11 mouse cellular contexts compared by ENCODE assay signal in the genomic region with DNA sequence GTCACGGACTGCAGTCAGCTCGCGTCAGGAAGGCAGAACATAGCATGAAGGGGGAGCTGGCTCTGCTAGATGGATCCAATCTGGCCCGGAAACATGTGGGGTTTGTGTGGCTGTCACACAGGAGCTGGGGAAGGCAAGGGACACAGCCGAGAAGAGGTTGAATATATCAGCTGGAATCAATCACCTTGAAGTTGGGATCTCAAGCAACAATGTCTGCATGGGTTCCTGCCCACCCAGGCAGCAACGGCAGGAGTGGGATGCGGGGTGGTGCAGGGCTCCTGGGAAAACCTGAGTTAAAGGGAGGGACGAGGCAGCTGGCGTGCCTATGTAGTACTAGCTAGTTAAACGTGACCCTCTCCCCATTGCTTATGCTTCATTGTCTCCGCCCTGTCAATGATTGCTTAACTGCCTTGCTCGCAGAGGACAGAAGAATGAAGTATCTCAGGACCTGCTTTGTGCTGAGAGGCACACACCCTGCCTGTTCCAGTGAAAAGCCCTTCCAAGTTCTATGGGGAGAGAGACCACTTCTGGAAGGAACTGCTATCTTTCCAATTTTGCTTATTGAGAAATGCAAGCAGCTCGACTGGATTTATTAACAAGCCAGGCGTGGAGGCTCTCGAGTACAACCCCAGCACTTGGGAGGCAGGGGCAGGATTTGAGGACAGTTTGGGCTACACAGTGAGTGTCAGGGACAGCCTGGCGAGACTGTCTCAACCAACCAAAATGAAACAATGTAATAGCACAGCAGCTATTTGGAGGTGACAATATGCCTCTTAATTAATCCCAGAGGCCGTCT. TPM values are rescaled to one million over a fixed set of nuclear protein-coding genes. Genes with fewer than 3 reads are reported as not detected.
DNase-seq lines count a peak whose midpoint lies in the region; ATAC-seq lines count a peak whose summit lies in the region.
"Had no signal": no experiment of that assay in that cellular context is flagged by ENCODE, and none has a peak within 500 bp of the region (broad histone marks: within the 10 kb centered on the region; RNA-seq: fewer than 3 reads in every experiment).

No protein-coding gene starts in this region.

- no peaks in the 10 kb centered on the region for H3K27me3 ChIP-seq in midbrain, embryonic 15.5 days (replicated peaks)
- H3K27me3 ChIP-seq in midbrain, embryonic 10.5 days (ENCODE audit: low read depth, poor library complexity, severe bottlenecking), result no peaks in the 10 kb centered on the region
- no peaks in the 10 kb centered on the region for H3K27me3 ChIP-seq in hindbrain, embryonic 12.5 days
- H3K27me3 ChIP-seq in limb, embryonic 10.5 days (ENCODE audit: low read depth, poor library complexity, severe bottlenecking), result no peaks in the 10 kb centered on the region
- H3K27me3 ChIP-seq in stomach, embryonic 16.5 days (ENCODE audit: control insufficient read depth, insufficient read depth, low read length), result no peaks in the 10 kb centered on the region

- WGBS in midbrain, embryonic 15.5 days, result 63% methylated on average over 17 of the region's 17 CpGs
- 74% methylated on average over 17 of the region's 17 CpGs for WGBS in midbrain, embryonic 10.5 days
- 46% methylated on average over 17 of the region's 17 CpGs for WGBS in hindbrain, embryonic 12.5 days
- WGBS in limb, embryonic 10.5 days, result 55% methylated on average over 17 of the region's 17 CpGs
- WGBS in stomach, embryonic 16.5 days, result 31% methylated on average over 17 of the region's 17 CpGs

- no peak overlapping the region for H3K9ac ChIP-seq in midbrain, embryonic 15.5 days
- H3K9ac ChIP-seq in hindbrain, embryonic 12.5 days, result no peak overlapping the region
- H3K9ac ChIP-seq in stomach, embryonic 16.5 days (ENCODE audit: low read length), result 0 out of 2 replicates have a peak overlapping the region, but pooled peaks have one; percentile 20

- no peak overlapping the region for H3K27ac ChIP-seq in midbrain, embryonic 15.5 days
- no peak overlapping the region for H3K27ac ChIP-seq in midbrain, embryonic 10.5 days (replicated peaks)
- peak overlapping the region; percentile 12; the same call in 1 of the 2 replicates for H3K27ac ChIP-seq in hindbrain, embryonic 12.5 days
- 0 out of 2 replicates have a peak overlapping the region, but pooled peaks have one; percentile 19 for H3K27ac ChIP-seq in limb, embryonic 10.5 days
- H3K27ac ChIP-seq in stomach, embryonic 16.5 days (ENCODE audit: low read length), result peak overlapping the region; percentile 43; the same call in 1 of the 2 replicates

- no peak overlapping the region for H3K4me2 ChIP-seq in midbrain, embryonic 15.5 days
- H3K4me2 ChIP-seq in hindbrain, embryonic 12.5 days (replicated peaks), result peak overlapping the region; percentile 27
- peak overlapping the region; percentile 47 for H3K4me2 ChIP-seq in stomach, embryonic 16.5 days (ENCODE audit: low read depth, low read length)

- no peak for DNase-seq in midbrain, embryonic 10.5 days (ENCODE audit: low spot score)
- peak; percentile 36 for DNase-seq in limb, embryonic 10.5 days (ENCODE audit: low spot score)
- no peak for DNase-seq in layer of hippocampus, postnatal 36 days
- DNase-seq in gastrocnemius, postnatal 14 days, result no peak
- no peak for DNase-seq in thymus, postnatal 10 days (ENCODE audit: low spot score in 2 of 2)
- DNase-seq: cerebellum, adult 8-10 months; heart, adult 18-20 months; thymus, adult 18-20 months had no signal

- intact Hi-C loops in gastrocnemius, postnatal 14 days (cut with DNase I; ENCODE audit: low total_unique reads), result no loop called here

- no peak overlapping the region for H3K4me3 ChIP-seq in midbrain, embryonic 15.5 days
- H3K4me3 ChIP-seq in midbrain, embryonic 10.5 days, result no peak overlapping the region
- H3K4me3 ChIP-seq in hindbrain, embryonic 12.5 days, result no peak overlapping the region
- no peak overlapping the region for H3K4me3 ChIP-seq in limb, embryonic 10.5 days
- H3K4me3 ChIP-seq in stomach, embryonic 16.5 days (replicated peaks; ENCODE audit: low read length), result 0 out of 2 replicates have a peak overlapping the region, but pooled peaks have one; percentile 3

- no peaks in the 10 kb centered on the region for H3K4me1 ChIP-seq in midbrain, embryonic 15.5 days
- H3K4me1 ChIP-seq in midbrain, embryonic 10.5 days, result peaks cover 5% of the 10 kb centered on the region
- H3K4me1 ChIP-seq in hindbrain, embryonic 12.5 days, result peaks cover 10% of the 10 kb centered on the region
- peaks cover 21% of the 10 kb centered on the region for H3K4me1 ChIP-seq in limb, embryonic 10.5 days
- H3K4me1 ChIP-seq in stomach, embryonic 16.5 days (ENCODE audit: control insufficient read depth, insufficient read depth, low read length), result 0 out of 2 replicates have a peak, but pooled peaks cover 9% of the 10 kb centered on the region

- H3K9me3 ChIP-seq in midbrain, embryonic 15.5 days, result no peaks in the 10 kb centered on the region
- no peaks in the 10 kb centered on the region for H3K9me3 ChIP-seq in midbrain, embryonic 10.5 days (replicated peaks)
- H3K9me3 ChIP-seq in hindbrain, embryonic 12.5 days (replicated peaks), result no peaks in the 10 kb centered on the region
- H3K9me3 ChIP-seq in limb, embryonic 10.5 days (replicated peaks), result no peaks in the 10 kb centered on the region
- no peaks in the 10 kb centered on the region for H3K9me3 ChIP-seq in stomach, embryonic 16.5 days (replicated peaks; ENCODE audit: control insufficient read depth, low read length)

- no peaks in the 10 kb centered on the region for H3K36me3 ChIP-seq in midbrain, embryonic 15.5 days (replicated peaks)
- no peaks in the 10 kb centered on the region for H3K36me3 ChIP-seq in midbrain, embryonic 10.5 days
- no peaks in the 10 kb centered on the region for H3K36me3 ChIP-seq in hindbrain, embryonic 12.5 days
- H3K36me3 ChIP-seq in limb, embryonic 10.5 days, result no peaks in the 10 kb centered on the region
- no peaks in the 10 kb centered on the region for H3K36me3 ChIP-seq in stomach, embryonic 16.5 days (ENCODE audit: control insufficient read depth, insufficient read depth, low read length)

- 0 out of 2 replicates have a peak, but pooled peaks have one; percentile 24 for ATAC-seq in midbrain, embryonic 15.5 days (replicated peaks)
- ATAC-seq in hindbrain, embryonic 12.5 days (ENCODE audit: low FRiP score), result no peak
- peak; percentile 68; the same call in 1 of the 2 replicates for ATAC-seq in stomach, embryonic 16.5 days (ENCODE audit: insufficient read depth, low FRiP score)

RNA-seq across cellular contexts. Expression of gene Ostf1, which starts 53.2 kb away (rescaled TPM):
- polyA plus RNA-seq in midbrain, embryonic 15.5 days (2015; fragmentation: Nextera tagmentation; extraction: Ambion mirVana), result 37.2 and 42.4 TPM in 2 replicates
- 47.9 and 49.7 TPM in 2 replicates for polyA plus RNA-seq in midbrain, embryonic 10.5 days (2016; fragmentation: Nextera tagmentation; extraction: Ambion mirVana)
- polyA plus RNA-seq in hindbrain, embryonic 12.5 days (2016; fragmentation: Nextera tagmentation; extraction: Ambion mirVana), result 45.3 and 46.5 TPM in 2 replicates
- polyA plus RNA-seq in limb, embryonic 10.5 days (2016; fragmentation: Nextera tagmentation; extraction: Ambion mirVana), result 31.9 and 32.0 TPM in 2 replicates
- 115 and 119 TPM in 2 replicates for polyA plus RNA-seq in stomach, embryonic 16.5 days (2015; fragmentation: Nextera tagmentation; extraction: Ambion mirVana)
- total RNA-seq in layer of hippocampus, postnatal 36 days (2021), result 10 to 100 TPM; 30.9 to 34.4 TPM
- 10 to 100 TPM; 32.2 to 36.5 TPM for total RNA-seq in gastrocnemius, postnatal 14 days (2021)

RNA-seq across cellular contexts. Expression of gene Nmrk1, which starts 53.3 kb away (rescaled TPM):
- polyA plus RNA-seq in midbrain, embryonic 15.5 days (2015; fragmentation: Nextera tagmentation; extraction: Ambion mirVana), result 6.6 and 7.2 TPM in 2 replicates
- polyA plus RNA-seq in midbrain, embryonic 10.5 days (2016; fragmentation: Nextera tagmentation; extraction: Ambion mirVana), result 6.6 and 7.2 TPM in 2 replicates
- polyA plus RNA-seq in hindbrain, embryonic 12.5 days (2016; fragmentation: Nextera tagmentation; extraction: Ambion mirVana), result 9.2 and 9.9 TPM in 2 replicates
- polyA plus RNA-seq in limb, embryonic 10.5 days (2016; fragmentation: Nextera tagmentation; extraction: Ambion mirVana), result 6.5 and 9.0 TPM in 2 replicates
- polyA plus RNA-seq in stomach, embryonic 16.5 days (2015; fragmentation: Nextera tagmentation; extraction: Ambion mirVana), result 12.1 and 14.9 TPM in 2 replicates
- total RNA-seq in layer of hippocampus, postnatal 36 days (2021), result 1 to 10 TPM; 9.5 to 9.6 TPM
- total RNA-seq in gastrocnemius, postnatal 14 days (2021), result 1 to 10 TPM; 2.4 to 3.6 TPM

Comparison
In these comparisons a context has a peak if more than half of its experiments do, and no peak if none do; other contexts are left out.
1. H3K27ac ChIP-seq: peak in hindbrain, embryonic 12.5 days (single experiment), limb, embryonic 10.5 days (single experiment) and stomach, embryonic 16.5 days (single experiment); none in midbrain, embryonic 15.5 days (single experiment) and midbrain, embryonic 10.5 days (single experiment).